Mouse (Mus musculus) midbrain, postnatal 0 days (tissue): ENCODE measurements around the gene Cntrl. TPM values are rescaled to one million over a fixed set of nuclear protein-coding genes. Genes with fewer than 3 reads are reported as not detected.

Experiments
- ATAC-seq: fragments of 200-750 bp; cut with Nextera tagmentation; 2 replicates; pipeline ENCODE4 v1.8.0; 2017; ENCODE audit warnings: moderate number of reproducible peaks, mild to moderate bottlenecking, moderate TSS enrichment, moderate library complexity; ENCODE audit not compliant: low FRiP score
- DNase-seq: peaks from one replicate; pipeline ENCODE4 v3.0.0-alpha.2; 2015; ENCODE audit warnings: low spot score
- H3K27ac ChIP-seq: fragments of 300-500 bp; sonication (generic); 2 replicates; pipeline ENCODE4 v1.5.1; 2014; ENCODE audit warnings: low read depth, mild to moderate bottlenecking, low read length, mixed read lengths
- H3K27me3 ChIP-seq: fragments of 300-500 bp; sonication (generic); 2 replicates; pipeline ENCODE4 v1.6.1; 2014; ENCODE audit warnings: low read length, control low read depth, mixed read lengths; ENCODE audit not compliant: insufficient read depth
- H3K36me3 ChIP-seq: fragments of 300-500 bp; sonication (generic); 2 replicates; pipeline ENCODE4 v1.6.1; 2014; ENCODE audit warnings: low read length, control low read depth, mixed read lengths; ENCODE audit not compliant: insufficient read depth
- H3K4me1 ChIP-seq: fragments of 300-500 bp; sonication (generic); 2 replicates; pipeline ENCODE4 v1.6.1; 2014; ENCODE audit warnings: mild to moderate bottlenecking, control low read depth, antibody characterized with exemption, low read length, mixed read lengths; ENCODE audit not compliant: insufficient read depth
- H3K4me2 ChIP-seq: fragments of 300-500 bp; sonication (generic); 2 replicates; pipeline ENCODE4 v1.6.1; 2014; ENCODE audit warnings: low read depth, mild to moderate bottlenecking, low read length, mixed read lengths; ENCODE audit not compliant: poor library complexity, severe bottlenecking
- H3K4me3 ChIP-seq: fragments of 300-500 bp; sonication (generic); 2 replicates; pipeline ENCODE4 v1.5.1; 2014; ENCODE audit warnings: low read depth, mild to moderate bottlenecking, low read length, moderate library complexity
- H3K9ac ChIP-seq: fragments of 300-500 bp; sonication (generic); replicated peaks from 2 replicates; pipeline ENCODE4 v1.6.1; 2014; ENCODE audit warnings: mild to moderate bottlenecking, low read length, moderate library complexity, mixed read lengths; ENCODE audit not compliant: poor library complexity, severe bottlenecking
- H3K9me3 ChIP-seq: fragments of 300-500 bp; sonication (generic); 2 replicates; pipeline ENCODE4 v1.6.1; 2016; ENCODE audit warnings: low read length, control low read depth
- CTCF ChIP-seq: IDR thresholded peaks from 2 replicates; pipeline ENCODE4 v1.5.1; 2016; ENCODE audit warnings: antibody characterized with exemption, mild to moderate bottlenecking
- WGBS: fragments of 180-500 bp; shearing (Covaris S2); extraction: QIAGEN DNeasy Blood & Tissue Kit; methylation state at CpG from one replicate; pipeline ENCODE4 v1.1.7; 2014; 5-methylcytosine and 5-hydroxymethylcytosine counted together
- polyA plus RNA-seq: library from polyadenylated mRNA; unstranded; fragments of >200 nt; fragmentation: Nextera tagmentation; extraction: Ambion mirVana; gene quantifications from 2 replicates; pipeline ENCODE4 v1.2.1, GENCODE M21; 2015
- total RNA-seq: library from RNA; depleted of rRNA; stranded (reverse); fragments of >200 nt; gene quantifications from 2 replicates; pipeline ENCODE4 v1.2.3, GENCODE M21; 2014

Gene Cntrl
- total and polyA plus RNA-seq, 2 experiments from 2014 or later: 7.0 to 8.2 TPM

DNA sequence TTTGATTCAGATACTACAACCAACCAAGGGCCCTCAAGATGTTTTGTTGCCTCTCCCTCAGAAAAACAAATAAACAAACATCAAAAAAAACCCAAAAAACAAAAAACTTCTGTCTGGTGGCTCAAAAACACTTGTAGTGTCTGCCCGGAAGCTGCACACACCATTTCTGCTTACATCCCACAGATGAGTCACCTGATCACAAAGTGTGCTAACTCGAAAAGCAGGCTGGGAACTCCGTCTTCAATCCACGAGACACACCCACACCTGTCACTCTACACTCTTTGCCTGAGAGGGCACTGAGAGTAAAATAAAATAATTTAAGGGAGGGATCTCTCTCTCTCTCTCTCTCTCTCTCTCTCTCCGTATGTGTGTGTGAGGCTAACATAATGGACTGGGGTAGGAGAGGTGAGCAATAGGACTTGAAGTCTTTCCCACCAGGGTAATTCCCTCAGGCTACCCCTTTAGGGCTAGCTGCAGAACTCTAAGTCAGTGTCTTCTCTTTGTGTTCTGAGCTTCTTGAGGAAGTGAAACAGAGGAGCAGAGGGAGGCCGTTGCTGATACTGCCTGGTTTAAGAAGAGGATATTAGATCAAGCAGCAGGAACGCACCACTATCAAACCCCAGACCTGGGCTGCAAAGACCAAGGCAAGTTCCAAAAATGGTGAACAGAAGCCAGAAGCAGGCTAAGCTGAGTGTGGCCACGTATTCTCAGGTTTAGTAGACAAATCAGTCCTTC is 99.8 kb downstream of the Cntrl start:
- ATAC-seq (no peak), DNase-seq (no peak)
- no peak overlapping the region for H3K27ac ChIP-seq
- no peak overlapping the region for H3K4me2 ChIP-seq
- no peak overlapping the region for H3K9ac ChIP-seq
- H3K36me3 ChIP-seq: no peaks in the 10 kb centered on the region
- WGBS: 73% methylated on average over 8 of the region's 8 CpGs
- TF ChIP-seq CTCF: no peak
- no peaks in the 10 kb centered on the region for H3K27me3 ChIP-seq
- H3K4me3 ChIP-seq: no peak overlapping the region
- H3K4me1 ChIP-seq: no peaks in the 10 kb centered on the region
- no peaks in the 10 kb centered on the region for H3K9me3 ChIP-seq

- no peak overlapping the region for H3K27ac ChIP-seq
- WGBS: 82% methylated on average over 3 of the region's 3 CpGs
- H3K4me1 ChIP-seq: no peaks in the 10 kb centered on the region
- H3K36me3 ChIP-seq: no peaks in the 10 kb centered on the region
- H3K9me3 ChIP-seq: no peaks in the 10 kb centered on the region
- TF ChIP-seq CTCF: no peak
- no peaks in the 10 kb centered on the region for H3K27me3 ChIP-seq
- ATAC-seq (no peak), DNase-seq (no peak)
- no peak overlapping the region for H3K9ac ChIP-seq
- H3K4me2 ChIP-seq: no peak overlapping the region
- H3K4me3 ChIP-seq: no peak overlapping the region
Observed at GRCm38 (mm10) chr2:35211681-35212080, 102.4 kb downstream of the Cntrl start.

GRCm38 (mm10) chr2:35213345-35213910 is 104.1 kb downstream of the Cntrl start:
- Histone ChIP-seq H3K4me3 (no peak overlapping the region), H3K4me1 (no peaks in the 10 kb centered on the region), H3K27me3 (no peaks in the 10 kb centered on the region), H3K9ac (no peak overlapping the region), H3K9me3 (no peaks in the 10 kb centered on the region), H3K36me3 (no peaks in the 10 kb centered on the region), H3K27ac (no peak overlapping the region), H3K4me2 (no peak overlapping the region)
- WGBS: 84% methylated on average over 12 of the region's 12 CpGs
- TF ChIP-seq CTCF: no peak
- ATAC-seq (no peak), DNase-seq (no peak)

DNA sequence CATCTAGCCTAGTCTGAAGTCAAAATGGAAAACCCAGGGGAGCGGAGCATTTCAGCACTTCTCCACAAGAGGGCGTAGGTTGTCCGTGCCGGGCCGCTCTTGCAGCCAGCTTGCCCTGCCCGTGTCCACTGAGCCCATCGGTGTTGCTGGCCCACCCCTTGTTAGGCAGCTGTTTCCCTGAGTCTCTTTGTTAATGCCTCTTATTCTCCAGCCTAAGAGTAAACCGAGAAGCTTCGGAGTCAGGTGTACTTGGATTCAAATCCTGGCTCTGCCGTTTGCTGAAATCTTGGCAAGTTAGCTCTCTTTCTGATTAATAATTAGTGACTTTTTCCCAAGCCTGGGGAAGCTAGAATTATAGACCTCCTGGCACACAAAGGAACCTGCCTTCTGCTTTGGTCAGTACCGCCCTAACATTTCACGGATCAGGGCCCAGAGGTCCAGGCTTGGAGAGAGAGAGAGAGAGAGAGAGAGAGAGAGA is 105.6 kb downstream of the Cntrl start:
- H3K9ac ChIP-seq: no peak overlapping the region
- H3K27me3 ChIP-seq: no peaks in the 10 kb centered on the region
- H3K4me1 ChIP-seq: no peaks in the 10 kb centered on the region
- H3K9me3 ChIP-seq: no peaks in the 10 kb centered on the region
- WGBS: 3% methylated on average over 12 of the region's 12 CpGs
- ATAC-seq (peak; percentile 80), DNase-seq (peak; percentile 84)
- peak; percentile 93 for TF ChIP-seq CTCF
- H3K36me3 ChIP-seq: no peaks in the 10 kb centered on the region
- peak overlapping the region; percentile 38 for H3K4me2 ChIP-seq
- no peak overlapping the region for H3K4me3 ChIP-seq
- H3K27ac ChIP-seq: no peak overlapping the region

DNA sequence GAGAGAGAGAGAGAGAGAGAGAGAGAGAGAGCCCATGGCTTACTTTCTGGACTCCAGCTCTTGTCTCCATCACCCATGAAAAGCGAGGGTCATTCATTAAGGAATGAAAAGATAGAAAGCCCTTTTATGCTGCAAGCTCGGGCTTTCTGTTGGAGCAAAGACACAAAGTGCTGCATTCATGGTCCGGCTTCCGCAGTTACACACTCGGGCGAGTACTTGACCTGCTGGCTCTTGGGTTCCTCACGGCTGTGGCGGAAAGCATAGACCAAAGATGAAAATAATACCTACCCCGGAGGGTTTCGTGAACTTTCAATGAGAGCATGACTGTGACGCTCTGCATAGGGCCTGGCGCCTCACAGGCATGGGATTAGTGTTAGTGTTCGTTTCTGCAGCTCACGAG is 106.1 kb downstream of the Cntrl start:
- Histone ChIP-seq H3K27me3 (no peaks in the 10 kb centered on the region), H3K4me2 (no peak overlapping the region), H3K4me1 (no peaks in the 10 kb centered on the region), H3K27ac (no peak overlapping the region), H3K9me3 (no peaks in the 10 kb centered on the region), H3K9ac (no peak overlapping the region), H3K4me3 (no peak overlapping the region), H3K36me3 (no peaks in the 10 kb centered on the region)
- TF ChIP-seq CTCF: no peak
- DNase-seq: no peak
- ATAC-seq: no peak
- WGBS: 36% methylated on average over 14 of the region's 14 CpGs

- Histone ChIP-seq H3K36me3 (no peaks in the 10 kb centered on the region), H3K4me1 (no peaks in the 10 kb centered on the region), H3K9ac (no peak overlapping the region), H3K27ac (no peak overlapping the region), H3K9me3 (no peaks in the 10 kb centered on the region), H3K4me3 (no peak overlapping the region), H3K27me3 (no peaks in the 10 kb centered on the region), H3K4me2 (no peak overlapping the region)
- WGBS: 91% methylated on average over 2 of the region's 2 CpGs
- DNase-seq: no peak
- TF ChIP-seq CTCF: no peak
- ATAC-seq: no peak
Observed at GRCm38 (mm10) chr2:35216701-35217100, 107.4 kb downstream of the Cntrl start.
